Mouse (Mus musculus): Measurements from ENCODE around the gene Col1a1. TPM values are rescaled to one million over a fixed set of nuclear protein-coding genes. Genes with fewer than 3 reads are reported as not detected.

The Col1a1 gene
- total RNA-seq, 2 experiments from 2014 or later, result 5,652 to 6,690 TPM

DNA sequence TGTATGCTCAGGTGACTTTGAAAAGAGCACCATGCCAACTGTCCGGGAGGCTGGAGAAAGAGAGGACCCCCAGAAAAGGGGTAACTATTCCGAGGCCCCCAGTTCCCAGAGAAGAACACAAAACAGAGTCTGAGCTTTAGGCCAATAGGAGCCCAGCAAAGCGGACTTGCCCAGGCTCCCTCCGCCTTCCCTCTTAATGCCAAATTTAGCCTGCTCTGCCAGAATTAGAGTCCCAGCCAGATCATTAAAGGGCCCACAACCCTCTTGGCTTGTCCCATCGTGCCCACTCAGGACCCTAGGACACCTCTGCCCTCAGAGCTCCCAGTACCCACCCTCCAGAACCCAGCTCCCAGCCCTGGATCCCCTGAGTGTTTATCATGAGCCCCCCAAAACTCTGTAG is 36.9 kb downstream of the Col1a1 start:
- DNase-seq (ENCODE audit: low spot score in 2 of 2), result no peak

DNA sequence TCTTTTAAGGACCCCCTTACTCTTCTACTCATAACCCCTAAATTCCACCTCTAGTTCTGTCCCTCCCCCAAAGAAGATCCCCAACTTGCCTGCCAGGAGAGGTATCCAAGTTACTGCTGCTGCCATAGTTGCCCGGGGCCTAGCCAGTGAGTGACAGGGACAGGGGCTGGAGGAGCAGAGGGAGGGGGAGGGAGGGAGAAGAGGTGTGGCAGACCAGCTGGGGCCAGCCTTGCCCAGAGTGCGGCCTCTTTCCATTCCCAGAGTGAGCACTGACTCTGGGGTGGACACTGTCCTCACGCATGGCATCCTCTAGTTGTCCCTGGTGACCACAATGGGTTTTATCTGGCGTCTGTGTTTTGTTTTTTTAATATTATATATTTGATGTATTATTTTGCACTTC is 37.3 kb downstream of the Col1a1 start:
- DNase-seq (ENCODE audit: low spot score in 2 of 2), result peak in 1 of 2 experiments; percentile 60

DNA sequence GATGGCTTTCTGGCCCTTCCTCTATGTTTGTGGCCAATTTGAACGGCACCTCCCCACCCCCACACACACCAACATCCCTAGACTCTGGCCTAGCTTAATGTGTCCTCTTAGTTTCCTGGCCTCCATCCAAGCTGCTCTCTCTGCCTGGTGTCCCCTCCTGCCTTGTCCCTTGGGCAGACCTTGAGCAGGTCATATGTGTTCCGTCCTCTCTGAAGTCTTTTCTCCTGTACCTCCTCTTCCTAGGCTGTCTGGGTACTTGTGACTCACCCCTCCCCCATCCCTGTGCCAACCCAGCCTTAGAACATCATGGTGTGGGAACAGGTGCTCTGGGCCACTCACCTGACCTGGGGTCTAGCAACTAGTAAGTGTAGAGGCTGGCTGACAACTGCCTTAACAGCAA is 38.9 kb downstream of the Col1a1 start:
- DNase-seq (ENCODE audit: low spot score in 2 of 2), result no peak

DNA sequence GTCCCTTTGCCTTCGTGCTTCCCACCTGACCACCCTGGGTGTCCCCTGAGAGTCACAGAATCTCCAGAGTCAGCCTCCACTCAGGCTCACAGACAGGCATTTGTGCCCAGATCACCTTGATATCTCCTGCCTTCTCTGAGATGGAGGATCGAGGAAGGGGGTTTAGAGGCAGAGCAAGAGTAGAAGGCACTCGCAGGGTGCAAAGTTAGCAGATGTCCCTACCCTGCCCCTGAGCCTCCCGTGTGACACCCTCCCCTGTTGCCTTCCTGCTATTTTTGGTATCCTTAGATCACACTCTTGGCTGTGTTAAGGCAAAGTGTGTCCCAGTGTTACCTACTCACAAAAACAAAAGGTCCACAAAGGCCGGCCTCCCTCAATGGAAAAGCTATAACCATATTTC is 40.2 kb downstream of the Col1a1 start, which contains the start of gene Sgca:
Gene Sgca, minus strand, starts transcription at position 129 of the 400 bp plus-strand sequence.
- no peak for DNase-seq (ENCODE audit: low spot score in 2 of 2)

DNA sequence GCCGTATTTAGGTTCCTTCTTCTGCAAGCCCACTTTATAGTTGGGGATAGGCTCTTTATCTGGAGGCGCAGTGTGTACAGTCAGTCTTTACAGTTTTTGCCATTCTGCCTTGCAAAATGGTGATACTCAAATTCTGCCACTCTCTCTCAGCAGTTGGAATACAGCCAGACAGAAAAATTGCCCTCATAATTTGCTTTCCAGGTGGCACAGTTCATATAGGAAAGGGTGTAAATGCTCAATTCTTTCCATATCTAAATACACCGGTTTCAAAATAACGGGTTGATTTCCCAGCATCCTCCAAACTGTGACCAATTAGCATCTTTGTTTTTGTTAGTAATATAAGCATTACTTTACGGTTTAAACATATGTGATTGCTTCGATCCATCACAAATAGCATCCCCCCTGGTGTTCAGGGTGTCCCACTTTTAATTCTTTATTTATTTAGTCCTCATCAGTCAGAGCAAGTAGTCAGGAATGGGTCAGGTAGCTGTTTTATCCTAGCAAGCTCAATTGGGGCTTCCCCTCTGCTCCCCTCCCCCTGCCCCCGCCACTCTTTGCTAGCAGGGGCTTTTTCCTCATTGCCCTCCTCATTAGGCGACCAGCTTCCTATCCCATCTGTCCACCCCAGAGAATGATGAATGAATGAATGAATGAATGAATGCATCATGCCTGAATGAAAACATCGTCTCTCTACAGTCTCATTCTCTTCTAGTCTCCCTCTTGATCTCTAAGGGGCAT is 42.3 kb downstream of the Col1a1 start:
- DNase-seq (ENCODE audit: low spot score in 2 of 2), result no peak

DNA sequence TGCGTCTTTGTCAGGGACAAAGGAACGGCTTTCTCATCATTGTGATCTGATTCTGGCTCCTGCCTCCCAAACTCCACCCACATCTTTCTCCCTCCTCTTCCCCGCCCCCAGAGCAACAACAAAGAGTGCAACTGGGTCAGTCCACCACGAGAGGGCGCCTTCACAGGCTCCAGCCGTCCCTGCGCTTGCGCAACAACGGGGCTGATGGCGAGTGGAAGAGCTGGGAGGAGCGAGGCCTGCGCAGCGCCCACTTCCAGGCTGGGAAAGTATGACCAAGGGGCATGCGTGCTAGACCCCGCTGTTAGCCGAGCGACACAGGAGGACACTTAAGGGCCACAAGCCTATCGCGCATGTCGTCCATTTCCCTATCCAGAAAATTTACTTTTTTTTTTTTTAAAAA is 42.9 kb downstream of the Col1a1 start:
- peak; percentile 91 to 95 for DNase-seq (ENCODE audit: low spot score in 2 of 2)

DNA sequence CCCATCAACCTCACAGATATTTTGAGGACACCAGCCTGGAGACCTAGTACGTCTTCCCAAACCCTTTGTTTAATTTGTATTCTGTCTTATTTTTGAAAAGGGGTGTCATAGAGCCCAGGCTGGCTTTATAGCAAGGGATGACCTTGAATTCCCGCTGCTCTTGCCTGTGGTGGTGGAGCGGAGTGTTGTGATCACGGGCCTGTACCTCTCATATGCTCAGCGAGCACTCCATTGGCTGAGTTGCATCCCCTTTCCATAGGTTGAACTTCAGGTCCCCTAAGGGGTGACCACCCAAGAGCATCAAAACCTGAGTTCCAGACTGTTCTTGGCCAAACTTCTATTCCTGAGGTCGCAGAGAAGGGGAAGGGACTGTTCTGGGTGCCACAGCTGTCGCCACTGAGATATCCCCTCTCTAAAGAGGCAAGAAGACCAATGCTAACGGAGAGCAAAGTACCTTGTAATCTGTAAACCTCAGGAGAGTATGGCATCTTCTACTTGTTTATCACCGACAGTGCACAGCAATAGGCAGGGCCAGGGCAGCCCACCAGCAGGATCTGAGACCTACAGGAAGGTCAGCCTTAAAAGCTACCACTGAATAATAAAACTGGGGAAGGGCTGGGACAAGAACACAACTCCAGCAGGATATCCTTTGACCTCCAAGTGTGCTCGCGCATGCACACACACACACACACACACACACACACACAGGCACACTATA is 43.6 kb downstream of the Col1a1 start:
- no peak for DNase-seq (ENCODE audit: low spot score in 2 of 2)

DNA sequence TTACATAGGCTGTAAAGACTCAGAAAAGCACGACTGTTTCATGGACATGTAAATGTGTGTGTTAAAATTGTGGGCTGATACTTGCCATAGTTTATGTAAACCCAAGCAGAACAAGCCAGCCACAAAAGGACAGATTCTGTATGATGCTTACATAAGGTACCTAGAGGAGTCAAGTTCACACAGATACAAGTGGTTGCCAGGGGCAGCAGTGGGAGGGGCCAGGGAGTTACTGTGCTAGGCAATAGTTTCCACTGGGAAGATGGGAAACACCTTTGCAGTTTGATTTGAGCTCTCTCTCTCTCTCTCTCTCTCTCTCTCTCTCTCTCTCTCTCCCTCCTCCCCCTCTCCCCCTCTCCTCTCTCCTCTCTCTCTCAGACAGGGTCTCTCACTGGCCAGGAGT is 49.1 kb downstream of the Col1a1 start:
- no peak for DNase-seq (ENCODE audit: low spot score in 2 of 2)

DNA sequence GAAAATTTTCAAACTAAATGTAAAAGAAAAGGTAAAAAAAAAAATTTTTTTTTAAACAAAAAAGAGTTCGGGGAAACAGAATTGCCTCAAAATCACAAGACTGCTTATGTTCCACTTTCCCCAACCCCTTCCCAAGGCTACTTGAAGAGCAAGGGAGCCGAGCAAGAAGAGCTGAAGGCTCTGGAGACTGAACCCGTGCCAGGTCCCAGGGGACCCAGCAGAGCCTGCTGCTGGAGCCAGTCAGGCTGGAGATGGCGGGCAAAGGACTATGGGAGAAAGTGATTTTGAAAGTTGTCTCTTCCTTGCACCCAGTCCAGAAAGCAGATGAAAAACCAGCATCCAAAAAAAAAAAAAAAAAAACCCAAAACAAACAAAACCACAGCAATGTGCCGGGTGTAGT is 49.8 kb downstream of the Col1a1 start:
- DNase-seq (ENCODE audit: low spot score in 2 of 2), result no peak

DNA sequence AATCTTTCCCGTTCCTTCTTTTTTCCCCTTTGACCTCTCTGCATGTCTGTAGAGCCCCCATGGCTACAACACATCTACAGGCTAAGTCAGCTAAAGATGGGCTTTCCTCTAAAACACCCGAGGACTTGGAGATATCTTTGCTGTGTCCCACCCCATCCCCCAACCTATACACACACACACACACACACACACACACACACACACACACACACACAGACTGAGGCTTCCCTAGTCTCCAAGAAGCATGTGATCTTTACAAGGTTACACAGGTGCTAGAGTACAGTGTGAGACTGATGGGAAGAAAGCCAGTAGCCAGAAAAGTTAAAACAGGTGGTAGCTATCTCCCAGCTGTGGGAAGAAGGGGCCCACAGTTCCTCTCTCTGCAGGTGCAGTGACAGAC is 50.4 kb downstream of the Col1a1 start:
- no peak for DNase-seq (ENCODE audit: low spot score in 2 of 2)

DNA sequence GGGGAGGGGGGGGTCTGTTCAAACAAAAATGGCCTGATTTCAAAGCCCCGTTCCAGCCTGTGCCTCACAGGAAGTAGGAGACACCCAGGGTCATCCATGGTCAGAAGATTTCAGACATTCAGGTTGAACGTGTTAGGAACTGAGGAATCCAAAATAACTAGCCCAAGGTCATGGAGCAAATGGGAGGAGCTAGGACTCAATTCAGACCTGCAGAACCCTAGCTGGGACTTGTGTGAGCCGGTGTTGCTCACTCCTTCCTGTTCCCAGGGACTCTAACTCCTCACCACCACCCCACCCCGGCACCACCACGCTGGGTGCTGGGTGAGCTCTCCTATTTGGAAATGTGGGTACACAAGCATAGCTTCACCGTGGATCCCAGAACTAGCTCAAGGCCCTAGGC is 51.3 kb downstream of the Col1a1 start:
- no peak for DNase-seq (ENCODE audit: low spot score in 2 of 2)

DNA sequence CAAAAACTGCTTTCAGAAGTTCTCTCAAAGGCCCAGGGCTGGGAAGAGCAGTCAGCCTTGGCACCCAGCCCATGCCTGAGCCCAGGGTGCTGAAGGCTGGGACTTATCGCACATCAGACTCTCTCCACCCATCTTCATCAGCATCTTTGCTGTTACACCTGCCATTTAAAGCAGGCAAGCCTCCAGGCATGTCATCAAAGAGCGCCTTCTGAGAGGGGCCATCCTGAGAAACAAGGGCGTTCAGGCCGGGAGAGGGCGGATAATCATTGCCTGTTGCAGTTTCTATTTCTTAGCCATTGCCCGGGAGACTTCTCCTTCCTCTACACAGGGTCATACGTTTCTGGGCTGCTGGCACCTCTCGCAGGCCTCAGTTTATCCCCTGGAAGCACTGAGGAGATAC is 51.8 kb downstream of the Col1a1 start:
- DNase-seq (ENCODE audit: low spot score in 2 of 2), result no peak

DNA sequence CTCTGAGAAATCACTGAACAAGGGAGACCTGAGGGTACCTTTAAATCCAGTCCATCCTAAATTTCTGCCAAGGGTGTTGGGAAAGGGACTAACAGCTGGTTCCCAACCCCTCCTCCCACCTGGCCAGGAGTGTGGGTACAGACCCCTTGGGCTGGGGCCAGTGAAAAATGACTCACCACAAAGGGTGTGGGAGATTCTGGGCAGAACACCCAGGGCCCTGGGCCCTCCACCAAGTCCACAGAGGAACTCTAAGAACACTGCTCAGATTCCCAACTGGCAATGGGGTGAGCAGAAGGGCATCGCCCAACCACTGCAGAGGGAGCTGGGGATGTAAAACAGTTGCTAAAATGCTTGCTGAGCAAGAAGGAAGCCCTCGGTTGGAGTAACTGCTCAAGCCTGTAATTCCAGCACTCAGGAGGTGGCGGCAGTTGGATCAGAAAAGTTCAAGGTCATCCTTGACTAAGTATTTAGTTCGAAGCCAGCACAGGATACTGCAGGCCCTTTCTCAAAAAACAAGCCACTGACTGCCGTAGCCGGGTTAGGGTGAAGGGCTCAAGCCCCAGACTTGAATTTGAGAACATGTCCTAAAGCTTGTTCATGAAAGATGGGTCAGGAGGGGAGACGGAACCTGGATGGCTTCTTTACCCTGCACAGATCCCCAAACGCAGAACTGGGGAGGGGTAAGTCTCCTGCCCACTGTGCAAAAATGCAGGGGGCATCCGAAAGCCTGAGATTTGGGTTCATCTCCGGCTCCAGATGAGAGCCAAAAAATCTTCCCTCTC is 52.9 kb downstream of the Col1a1 start:
- DNase-seq (ENCODE audit: low spot score in 2 of 2), result peak in 1 of 2 experiments; percentile 63

DNA sequence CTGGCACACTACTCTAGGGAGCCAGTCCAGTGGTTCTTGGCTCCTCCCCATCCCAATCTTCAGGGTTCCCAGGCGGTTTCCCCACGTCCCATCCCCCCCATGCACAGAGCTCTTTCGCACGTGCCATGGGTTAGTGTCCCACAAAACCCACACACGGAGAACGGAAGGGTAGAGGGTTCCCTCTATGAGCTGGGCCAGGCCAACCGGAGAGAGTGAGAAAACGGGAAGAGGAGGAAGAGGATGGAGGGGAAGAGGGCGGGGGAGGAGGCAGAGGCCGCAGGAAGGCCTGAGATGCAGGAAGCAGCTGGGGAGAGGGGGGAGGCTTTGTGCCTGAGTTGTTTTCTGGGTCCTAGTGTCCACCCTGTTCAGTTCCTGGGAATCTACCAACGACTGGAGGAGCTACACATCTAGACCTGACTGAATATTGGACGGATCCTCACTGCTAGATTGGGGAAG is 53.6 kb downstream of the Col1a1 start:
- peak in 1 of 2 experiments; percentile 78 for DNase-seq (ENCODE audit: low spot score in 2 of 2)

DNA sequence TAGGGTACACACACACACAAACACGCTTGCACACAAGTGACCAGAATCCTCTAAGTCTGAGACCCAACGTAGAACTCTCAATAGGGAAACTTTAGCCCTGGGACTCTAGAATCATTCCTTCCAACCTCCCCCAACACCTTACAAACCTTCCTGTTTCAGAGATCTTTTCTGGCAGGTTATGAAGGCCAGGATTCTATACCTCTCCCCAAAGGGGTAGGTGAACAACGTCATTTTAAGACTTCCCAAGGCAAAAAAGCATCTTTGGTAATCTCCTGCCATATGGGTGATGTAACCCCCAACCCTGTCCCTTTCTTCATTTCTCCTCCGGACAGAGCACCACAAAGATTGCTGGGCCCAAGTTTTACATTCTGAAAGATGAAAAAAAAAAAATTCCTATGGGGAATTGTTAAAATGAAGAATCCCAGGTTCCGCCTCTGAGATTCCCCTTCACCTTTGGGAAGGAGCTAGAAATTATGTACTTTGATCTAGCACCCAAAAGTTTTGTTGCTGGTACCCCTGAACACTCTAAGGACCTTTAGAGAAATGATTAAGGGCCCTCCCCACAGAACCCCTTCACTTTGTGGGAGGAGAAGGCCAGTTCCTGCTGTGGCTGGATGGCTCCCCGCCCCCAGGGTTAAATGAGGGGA is 54.2 kb downstream of the Col1a1 start:
- no peak for DNase-seq (ENCODE audit: low spot score in 2 of 2)

DNA sequence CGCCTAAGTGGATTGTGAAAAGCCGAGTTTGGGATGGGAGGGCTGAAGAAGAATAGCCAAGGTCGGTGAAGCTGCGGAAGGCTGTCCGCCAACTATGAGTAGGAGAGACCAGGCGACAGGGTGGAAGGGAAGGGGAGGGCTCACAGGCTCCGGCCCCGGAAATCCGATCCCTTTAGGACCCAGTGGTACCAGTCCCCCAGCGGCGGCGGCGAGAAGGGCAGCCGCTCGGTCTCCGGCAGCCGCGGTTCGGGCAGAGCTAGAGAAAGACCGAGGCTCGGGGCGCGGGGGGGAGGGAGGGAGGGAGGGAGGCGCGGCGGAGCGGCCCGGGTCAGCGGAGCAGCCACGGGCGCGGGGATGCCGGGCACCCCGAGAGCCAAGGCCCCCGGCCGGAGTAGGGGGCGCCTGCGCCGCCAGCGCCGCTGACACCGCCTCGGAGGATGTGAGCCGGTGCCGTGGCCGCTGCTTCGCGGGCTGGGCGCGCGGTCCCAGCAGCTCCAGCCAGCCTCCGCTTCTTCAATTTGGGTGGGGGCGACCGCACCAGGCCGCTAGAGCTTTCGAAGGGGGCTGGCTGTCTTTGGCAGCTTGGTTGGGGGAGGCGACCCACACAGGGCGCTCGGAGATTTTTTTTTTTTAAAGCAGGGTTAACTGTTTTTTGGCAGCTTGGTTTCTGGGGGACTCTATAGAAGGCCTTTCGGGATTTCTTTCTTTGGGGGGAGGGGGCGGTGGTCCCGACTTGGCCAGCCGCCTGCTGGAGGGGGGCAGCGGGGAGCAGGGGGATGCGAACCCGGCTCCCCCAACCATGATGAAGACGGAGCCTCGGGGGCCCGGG is 54.9 kb downstream of the Col1a1 start, which contains the start of gene Ppp1r9b:
Gene Ppp1r9b, plus strand, starts transcription at position 287 of the 829 bp plus-strand sequence.
- DNase-seq (ENCODE audit: low spot score in 2 of 2), result peak; percentile 85 to 93

DNA sequence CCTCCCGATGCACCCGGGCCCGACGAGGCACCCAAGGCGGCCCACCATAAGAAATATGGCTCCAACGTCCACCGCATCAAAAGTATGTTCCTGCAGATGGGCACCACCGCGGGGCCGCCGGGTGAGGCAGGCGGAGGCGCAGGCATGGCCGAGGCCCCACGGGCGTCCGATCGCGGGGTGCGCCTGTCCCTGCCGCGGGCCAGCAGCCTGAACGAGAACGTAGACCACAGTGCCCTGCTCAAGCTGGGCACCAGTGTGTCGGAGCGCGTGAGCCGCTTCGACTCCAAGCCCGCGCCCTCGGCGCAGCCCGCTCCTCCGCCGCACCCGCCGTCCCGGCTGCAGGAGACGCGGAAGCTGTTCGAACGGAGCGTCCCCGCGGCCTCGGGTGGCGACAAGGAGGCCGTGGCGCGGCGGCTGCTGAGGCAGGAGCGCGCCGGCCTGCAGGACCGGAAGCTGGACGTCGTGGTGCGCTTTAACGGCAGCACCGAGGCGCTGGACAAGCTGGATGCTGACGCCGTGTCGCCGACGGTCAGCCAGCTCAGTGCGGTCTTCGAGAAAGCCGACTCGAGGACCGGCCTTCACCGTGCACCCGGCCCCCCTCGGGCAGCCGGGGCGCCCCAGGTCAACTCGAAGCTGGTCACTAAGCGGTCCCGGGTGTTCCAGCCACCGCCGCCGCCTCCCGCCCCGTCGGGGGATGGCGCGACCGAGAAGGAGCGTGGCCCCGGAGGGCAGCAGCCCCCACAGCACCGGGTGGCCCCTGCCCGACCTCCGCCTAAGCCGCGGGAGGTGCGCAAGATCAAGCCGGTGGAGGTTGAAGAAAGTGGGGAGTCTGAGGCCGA is 55.8 kb downstream of the Col1a1 start:
- DNase-seq (ENCODE audit: low spot score in 2 of 2), result peak in 1 of 2 experiments; percentile 58

DNA sequence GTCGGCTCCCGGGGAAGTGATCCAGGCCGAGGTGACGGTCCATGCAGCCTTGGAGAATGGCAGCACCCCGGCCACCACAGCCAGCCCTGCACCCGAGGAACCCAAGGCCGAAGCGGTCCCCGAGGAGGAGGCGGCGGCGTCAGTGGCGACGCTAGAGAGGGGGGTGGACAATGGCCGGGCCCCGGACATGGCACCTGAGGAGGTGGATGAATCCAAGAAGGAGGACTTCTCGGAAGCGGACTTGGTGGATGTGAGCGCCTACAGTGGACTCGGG is 56.4 kb downstream of the Col1a1 start:
- DNase-seq (ENCODE audit: low spot score in 2 of 2), result no peak

DNA sequence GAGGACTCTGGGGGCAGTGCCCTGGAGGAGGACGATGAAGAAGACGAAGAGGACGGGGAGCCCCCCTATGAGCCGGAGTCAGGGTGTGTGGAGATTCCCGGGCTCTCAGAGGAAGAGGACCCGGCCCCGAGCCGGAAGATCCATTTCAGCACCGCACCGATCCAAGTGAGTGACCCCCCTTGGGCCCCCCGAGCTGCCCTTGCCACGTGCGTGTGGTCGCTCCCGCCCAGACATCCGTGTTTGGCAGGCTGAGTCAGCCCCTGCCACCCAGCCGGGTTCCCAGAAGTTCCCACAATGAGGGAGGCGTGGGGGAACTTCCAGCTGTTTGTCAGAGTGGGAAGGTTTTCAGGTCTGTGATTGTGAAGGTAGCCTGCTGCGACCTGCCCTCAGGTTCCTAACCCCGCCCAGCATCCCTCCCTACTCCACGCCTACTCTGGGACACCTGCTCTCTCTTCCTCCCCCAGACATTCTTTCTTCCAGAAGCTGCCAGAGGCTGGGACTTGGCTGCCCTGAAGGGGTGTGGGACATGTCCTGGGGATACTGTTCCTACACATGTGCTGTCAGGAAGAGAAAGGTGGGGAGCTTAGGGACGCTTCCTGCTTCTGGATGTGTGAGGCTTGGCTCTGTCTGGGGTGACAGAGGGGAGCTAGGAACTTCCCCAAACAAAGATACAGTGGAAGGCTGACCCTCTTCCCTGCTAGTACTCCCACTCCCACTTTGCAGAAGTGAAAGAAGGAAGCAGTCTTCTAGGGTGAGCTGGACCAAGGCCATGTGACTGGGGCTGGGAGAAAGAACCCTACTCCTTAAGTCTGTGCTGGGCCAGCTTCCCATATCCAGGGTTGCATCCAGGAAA is 57.0 kb downstream of the Col1a1 start:
- DNase-seq (ENCODE audit: low spot score in 2 of 2), result peak in 1 of 2 experiments; percentile 62
